Mouse (Mus musculus): Measurements from ENCODE around the gene Khnyn. TPM values are rescaled to one million over a fixed set of nuclear protein-coding genes. Genes with fewer than 3 reads are reported as not detected.

Gene Khnyn
- polyA plus RNA-seq, 2 experiments from 2014 or later: 9.9 to 11.6 TPM

- no peak for ATAC-seq
Measured at GRCm38 (mm10) chr14:55922475-55923232, 37.9 kb downstream of the Khnyn start.

- ATAC-seq: no peak
Measured at GRCm38 (mm10) chr14:55926847-55927246, 42.1 kb downstream of the Khnyn start.

- ATAC-seq: no peak
Measured at GRCm38 (mm10) chr14:55929263-55929997, 44.7 kb downstream of the Khnyn start.

GRCm38 (mm10) chr14:55933586-55933985, 48.8 kb downstream of the Khnyn start:
- ATAC-seq: no peak

- ATAC-seq: no peak
Measured at GRCm38 (mm10) chr14:55940070-55940800, 55.5 kb downstream of the Khnyn start.

GRCm38 (mm10) chr14:55943601-55944000, 58.9 kb downstream of the Khnyn start:
- ATAC-seq: no peak

GRCm38 (mm10) chr14:55944575-55944974, 59.8 kb downstream of the Khnyn start, which contains the start of gene Cma1:
Gene Cma1 (minus strand): TSS chr14:55944675.
- ATAC-seq: no peak

- ATAC-seq: no peak
Measured at GRCm38 (mm10) chr14:55946269-55946969, 61.7 kb downstream of the Khnyn start.

Other genes starting within 250 kb of the Khnyn start
- 10 to 100 TPM; 29.2 to 30.6 TPM for gene Ipo4, start 249.0 kb upstream of the Khnyn start, polyA plus RNA-seq (2017; shearing (Covaris generic))
- gene Gm49378, start 247.1 kb upstream of the Khnyn start, polyA plus RNA-seq (2017; shearing (Covaris generic)): not detected
- 10 to 100 TPM; 38.8 to 49.2 TPM for gene Tm9sf1, start 241.1 kb upstream of the Khnyn start, polyA plus RNA-seq (2017; shearing (Covaris generic))
- 1 to 10 TPM in 1 of 2 experiments, under 1 TPM in 1; 0.57 to 2.1 TPM for gene Tssk4, start 234.8 kb upstream of the Khnyn start, polyA plus RNA-seq (2017; shearing (Covaris generic))
- gene Mdp1, start 224.4 kb upstream of the Khnyn start, polyA plus RNA-seq (2017; shearing (Covaris generic)): 10 to 100 TPM; 87.8 to 88.5 TPM
- gene Gmpr2, start 213.0 kb upstream of the Khnyn start, polyA plus RNA-seq (2017; shearing (Covaris generic)): 10 to 100 TPM; 23.7 to 25.9 TPM
- 100 to 1,000 TPM; 361 to 408 TPM for gene Nedd8, start 212.8 kb upstream of the Khnyn start, polyA plus RNA-seq (2017; shearing (Covaris generic))
- 10 to 100 TPM; 23.4 to 28.3 TPM for gene Tinf2, start 203.1 kb upstream of the Khnyn start, polyA plus RNA-seq (2017; shearing (Covaris generic))
- gene Tgm1, start 171.0 kb upstream of the Khnyn start, polyA plus RNA-seq (2017; shearing (Covaris generic)): not detected
- 10 to 100 TPM; 53.3 to 60.8 TPM for gene Rabggta, start 162.7 kb upstream of the Khnyn start, polyA plus RNA-seq (2017; shearing (Covaris generic))
- 10 to 100 TPM; 46.4 to 48.9 TPM for gene Dhrs1, start 139.3 kb upstream of the Khnyn start, polyA plus RNA-seq (2017; shearing (Covaris generic))
- 1 to 10 TPM; 6.0 to 8.2 TPM for gene Nop9, start 139.3 kb upstream of the Khnyn start, polyA plus RNA-seq (2017; shearing (Covaris generic))
- not detected for gene Cideb, start 126.5 kb upstream of the Khnyn start, polyA plus RNA-seq (2017; shearing (Covaris generic))
- gene Ltb4r2, start 123.5 kb upstream of the Khnyn start, polyA plus RNA-seq (2017; shearing (Covaris generic)): under 1 TPM in 1 of 2 experiments, not detected in 1; 0.40 TPM
- gene Ltb4r1, start 119.0 kb upstream of the Khnyn start, polyA plus RNA-seq (2017; shearing (Covaris generic)): 1 to 10 TPM; 2.5 to 5.6 TPM
- gene Adcy4, start 100.9 kb upstream of the Khnyn start, polyA plus RNA-seq (2017; shearing (Covaris generic)): under 1 TPM in 1 of 2 experiments, not detected in 1; 0.08 TPM
- 10 to 100 TPM; 94.3 to 99.3 TPM for gene Ripk3, start 96.1 kb upstream of the Khnyn start, polyA plus RNA-seq (2017; shearing (Covaris generic))
- not detected for gene Nfatc4, start 61.8 kb upstream of the Khnyn start, polyA plus RNA-seq (2017; shearing (Covaris generic))
- under 1 TPM in 1 of 2 experiments, not detected in 1; 0.08 TPM for gene Nynrin, start 30.9 kb upstream of the Khnyn start, polyA plus RNA-seq (2017; shearing (Covaris generic))
- gene Cbln3, start 555 bp upstream of the Khnyn start, polyA plus RNA-seq (2017; shearing (Covaris generic)): under 1 TPM in 1 of 2 experiments, not detected in 1; 0.24 TPM
- 10 to 100 TPM; 66.2 to 86.2 TPM for gene Sdr39u1, start 15.3 kb downstream of the Khnyn start, polyA plus RNA-seq (2017; shearing (Covaris generic))
- gene Cma1, start 59.7 kb downstream of the Khnyn start, polyA plus RNA-seq (2017; shearing (Covaris generic)): not detected
- not detected for gene Cma2, start 66.0 kb downstream of the Khnyn start, polyA plus RNA-seq (2017; shearing (Covaris generic))
- gene Mcpt1, start 133.0 kb downstream of the Khnyn start, polyA plus RNA-seq (2017; shearing (Covaris generic)): not detected
- gene Mcpt9, start 145.5 kb downstream of the Khnyn start, polyA plus RNA-seq (2017; shearing (Covaris generic)): not detected
- gene Mcpt2, start 157.1 kb downstream of the Khnyn start, polyA plus RNA-seq (2017; shearing (Covaris generic)): not detected
- not detected for gene Mcpt4, start 177.4 kb downstream of the Khnyn start, polyA plus RNA-seq (2017; shearing (Covaris generic))
- not detected for gene Mcpt8, start 200.3 kb downstream of the Khnyn start, polyA plus RNA-seq (2017; shearing (Covaris generic))
- gene Ctsg, start 217.6 kb downstream of the Khnyn start, polyA plus RNA-seq (2017; shearing (Covaris generic)): not detected
- not detected for gene Gzme, start 235.7 kb downstream of the Khnyn start, polyA plus RNA-seq (2017; shearing (Covaris generic))
- not detected for gene Gzmd, start 247.7 kb downstream of the Khnyn start, polyA plus RNA-seq (2017; shearing (Covaris generic))